Mouse (Mus musculus): Measurements from ENCODE around the gene Ush1g. TPM values are rescaled to one million over a fixed set of nuclear protein-coding genes. Genes with fewer than 3 reads are reported as not detected.

Gene Ush1g
- polyA plus RNA-seq, 1 experiment from 2014 or later: not detected

DNA sequence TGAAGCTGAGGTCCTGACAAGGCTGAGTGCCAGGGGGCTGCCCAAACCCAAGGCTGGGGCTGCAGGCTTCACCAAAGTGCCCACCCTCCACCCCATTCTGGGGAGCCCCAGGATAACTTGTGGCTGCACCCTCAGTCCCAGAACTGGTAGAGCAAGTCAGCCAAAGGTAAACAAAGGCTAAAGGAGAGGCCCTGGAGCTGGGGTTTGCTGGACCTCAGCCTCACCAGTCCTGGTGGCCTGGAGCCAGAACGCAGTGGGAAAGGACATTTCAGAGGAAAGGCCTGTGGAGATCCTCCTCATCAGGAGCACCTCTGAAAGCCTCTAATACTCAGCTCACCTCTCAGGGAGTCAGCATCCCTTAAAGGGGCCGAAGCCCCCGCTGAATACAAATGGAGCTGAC, 42.3 kb upstream of the Ush1g start:
- H3K9me3 ChIP-seq (ENCODE audit: low read depth, low read length): no peaks in the 10 kb centered on the region
- DNase-seq: no peak
- peaks cover 38% of the 10 kb centered on the region for H3K27me3 ChIP-seq (ENCODE audit: insufficient read depth, low read length)
- no peak overlapping the region for H3K9ac ChIP-seq
- H3K4me3 ChIP-seq (ENCODE audit: low read depth, low read length): no peak overlapping the region
- ATAC-seq (ENCODE audit: insufficient read depth): no peak
- TF ChIP-seq CTCF (IDR thresholded peaks at IDR 0.05; ENCODE audit: low read depth): no peak
- peaks cover 3% of the 10 kb centered on the region; the same call in 1 of the 2 replicates for H3K4me1 ChIP-seq (ENCODE audit: insufficient read depth)
- H3K36me3 ChIP-seq (ENCODE audit: insufficient read depth): no peaks in the 10 kb centered on the region
- no peak overlapping the region for H3K4me2 ChIP-seq
- 73% methylated on average over 3 of the region's 3 CpGs for WGBS
- no peak overlapping the region for H3K27ac ChIP-seq (ENCODE audit: low read depth)

DNA sequence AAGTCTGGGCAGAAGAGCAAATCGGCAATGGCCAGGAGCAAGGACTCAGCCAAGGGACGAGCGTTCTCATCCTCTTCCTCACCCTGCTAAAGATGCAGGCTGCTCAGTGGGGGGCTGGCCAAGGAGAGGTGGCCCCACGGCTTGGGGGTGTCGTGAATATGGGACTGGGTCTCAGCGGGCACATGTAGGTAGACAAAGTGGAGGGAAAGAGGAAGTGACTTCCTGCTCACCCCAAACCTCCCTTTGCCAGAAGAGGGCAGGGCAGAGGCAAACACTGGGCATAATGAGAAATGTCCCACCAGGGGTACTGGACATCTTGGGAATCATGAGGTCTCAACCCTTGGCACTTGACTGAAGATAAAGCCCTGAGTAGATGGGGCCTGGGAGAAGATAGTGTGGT, 37.9 kb upstream of the Ush1g start:
- 58% methylated on average over 6 of the region's 6 CpGs for WGBS
- Histone ChIP-seq H3K9me3 (ENCODE audit: low read depth, low read length) (no peaks in the 10 kb centered on the region), H3K4me1 (ENCODE audit: insufficient read depth) (no peaks in the 10 kb centered on the region; the same call in 1 of the 2 replicates), H3K27me3 (ENCODE audit: insufficient read depth, low read length) (no peaks in the 10 kb centered on the region), H3K9ac (no peak overlapping the region), H3K36me3 (ENCODE audit: insufficient read depth) (no peaks in the 10 kb centered on the region), H3K4me2 (no peak overlapping the region), H3K27ac (ENCODE audit: low read depth) (peak overlapping the region; percentile 12; the same call in 1 of the 2 replicates), H3K4me3 (ENCODE audit: low read depth, low read length) (no peak overlapping the region)
- DNase-seq (no peak), ATAC-seq (ENCODE audit: insufficient read depth) (no peak)
- TF ChIP-seq CTCF (IDR thresholded peaks at IDR 0.05; ENCODE audit: low read depth): peak; percentile 35; the same call in 1 of the 2 replicates

DNA sequence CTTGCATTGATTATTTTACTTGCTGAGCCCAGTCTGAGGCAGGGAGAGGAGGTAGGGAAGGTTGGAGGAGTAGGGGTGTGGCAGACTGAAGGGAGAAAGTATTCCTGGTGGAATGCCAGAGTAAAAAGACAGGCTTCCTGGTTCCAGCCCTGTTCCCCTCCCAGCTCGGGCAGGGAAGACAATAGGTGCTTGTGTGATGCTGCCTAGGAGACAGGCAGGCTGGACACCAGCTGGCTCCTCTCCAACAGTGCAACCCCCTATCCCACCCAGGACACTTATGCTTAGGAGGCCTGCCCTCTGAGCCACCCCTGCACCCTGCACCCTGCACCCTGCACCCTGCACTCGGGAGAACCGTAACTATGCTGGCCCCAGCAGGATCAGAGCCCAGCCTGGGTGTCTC, 37.5 kb upstream of the Ush1g start:
- no peak overlapping the region for H3K4me3 ChIP-seq (ENCODE audit: low read depth, low read length)
- H3K4me1 ChIP-seq (ENCODE audit: insufficient read depth): no peaks in the 10 kb centered on the region; the same call in 1 of the 2 replicates
- H3K4me2 ChIP-seq: 0 out of 2 replicates have a peak overlapping the region, but pooled peaks have one; percentile 18
- no peaks in the 10 kb centered on the region for H3K9me3 ChIP-seq (ENCODE audit: low read depth, low read length)
- TF ChIP-seq CTCF (IDR thresholded peaks at IDR 0.05; ENCODE audit: low read depth): no peak
- WGBS: 38% methylated on average over 3 of the region's 3 CpGs
- H3K9ac ChIP-seq: no peak overlapping the region
- no peaks in the 10 kb centered on the region for H3K36me3 ChIP-seq (ENCODE audit: insufficient read depth)
- DNase-seq (peak; percentile 40), ATAC-seq (ENCODE audit: insufficient read depth) (peak; percentile 27; the same call in 1 of the 2 replicates)
- H3K27me3 ChIP-seq (ENCODE audit: insufficient read depth, low read length): no peaks in the 10 kb centered on the region
- H3K27ac ChIP-seq (ENCODE audit: low read depth): peak overlapping the region; percentile 12; the same call in 1 of the 2 replicates

DNA sequence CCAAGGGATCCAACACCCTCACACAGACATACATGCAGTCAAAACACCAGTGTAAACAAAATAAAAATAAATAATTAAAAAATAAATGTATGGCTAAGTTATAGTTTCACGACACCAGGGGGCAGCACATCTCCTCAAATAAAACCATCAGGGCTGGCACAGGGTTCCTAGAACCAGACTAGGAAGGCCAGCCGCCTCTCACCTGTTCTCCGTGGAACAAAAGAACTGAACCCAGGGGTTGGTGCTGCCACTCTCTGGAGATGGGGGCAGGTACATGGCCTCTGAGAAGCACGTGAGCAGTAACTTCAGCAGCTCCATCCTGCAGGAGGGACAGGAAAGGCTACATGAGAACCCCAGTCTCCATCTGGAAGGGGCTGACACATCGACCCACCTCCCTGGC, 36.6 kb upstream of the Ush1g start:
- WGBS: 17% methylated on average over 5 of the region's 5 CpGs

DNA sequence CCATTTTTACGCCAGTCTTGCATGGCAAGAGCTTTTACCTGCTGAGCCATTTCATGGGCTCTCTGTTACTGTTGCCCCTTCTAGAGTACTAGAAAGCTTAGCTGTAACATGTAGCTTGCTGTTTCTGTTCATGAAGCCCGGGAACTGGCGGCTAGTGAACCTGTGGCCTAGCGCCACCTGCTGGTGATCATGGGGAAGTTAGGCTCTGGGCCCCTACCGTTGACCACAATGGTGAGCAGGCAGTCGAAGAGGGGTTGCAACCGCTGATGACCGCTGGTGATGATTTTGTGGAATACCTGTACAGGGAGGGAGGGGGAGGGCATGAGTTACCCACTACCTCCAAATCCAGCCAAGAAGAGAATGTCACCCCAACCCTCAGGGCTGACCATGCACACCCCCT, 32.3 kb upstream of the Ush1g start:
- WGBS: 6% methylated on average over 8 of the region's 8 CpGs
- peak; percentile 92 for DNase-seq
- no peaks in the 10 kb centered on the region for H3K36me3 ChIP-seq (ENCODE audit: insufficient read depth)
- H3K9me3 ChIP-seq (ENCODE audit: low read depth, low read length): no peaks in the 10 kb centered on the region
- no peak overlapping the region for H3K27ac ChIP-seq (ENCODE audit: low read depth)
- no peaks in the 10 kb centered on the region for H3K27me3 ChIP-seq (ENCODE audit: insufficient read depth, low read length)
- no peak overlapping the region for H3K4me2 ChIP-seq
- no peak overlapping the region for H3K9ac ChIP-seq
- no peaks in the 10 kb centered on the region for H3K4me1 ChIP-seq (ENCODE audit: insufficient read depth)
- ATAC-seq (ENCODE audit: insufficient read depth): 0 out of 2 replicates have a peak, but pooled peaks have one; percentile 35
- peak; percentile 99 for TF ChIP-seq CTCF (IDR thresholded peaks at IDR 0.05; ENCODE audit: low read depth)
- H3K4me3 ChIP-seq (ENCODE audit: low read depth, low read length): no peak overlapping the region

More for the DNA sequence above, 36.6 kb upstream of the Ush1g start:
- H3K4me3 ChIP-seq (ENCODE audit: low read depth, low read length): no peak overlapping the region
- H3K9me3 ChIP-seq (ENCODE audit: low read depth, low read length): no peaks in the 10 kb centered on the region
- DNase-seq (peak; percentile 91), ATAC-seq (ENCODE audit: insufficient read depth) (0 out of 2 replicates have a peak, but pooled peaks have one; percentile 39)
- no peak overlapping the region for H3K27ac ChIP-seq (ENCODE audit: low read depth)
- no peaks in the 10 kb centered on the region for H3K36me3 ChIP-seq (ENCODE audit: insufficient read depth)
- no peaks in the 10 kb centered on the region for H3K27me3 ChIP-seq (ENCODE audit: insufficient read depth, low read length)
- no peak overlapping the region for H3K4me2 ChIP-seq
- TF ChIP-seq CTCF (IDR thresholded peaks at IDR 0.05; ENCODE audit: low read depth): peak; percentile 68
- H3K4me1 ChIP-seq (ENCODE audit: insufficient read depth): no peaks in the 10 kb centered on the region
- no peak overlapping the region for H3K9ac ChIP-seq

DNA sequence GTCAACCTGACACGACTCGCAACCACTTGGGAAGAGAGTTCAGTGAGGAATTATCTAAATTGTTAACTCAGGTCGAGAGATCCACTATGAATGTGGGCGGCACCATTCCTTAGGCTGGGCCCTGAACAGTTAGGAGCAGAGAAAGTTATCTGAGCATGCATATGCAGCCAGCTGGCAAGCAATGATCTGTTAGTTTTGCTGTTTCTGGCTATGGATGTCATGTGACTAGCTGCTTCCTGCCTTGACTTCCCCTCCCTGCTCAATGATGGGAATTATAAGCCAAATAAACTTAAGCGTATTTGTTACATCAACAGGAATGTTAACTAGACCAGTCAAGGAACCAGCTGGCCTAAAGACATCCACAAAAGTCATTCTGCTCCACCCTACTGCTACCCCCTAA, 31.5 kb upstream of the Ush1g start:
- Histone ChIP-seq H3K4me1 (ENCODE audit: insufficient read depth) (no peaks in the 10 kb centered on the region), H3K27ac (ENCODE audit: low read depth) (no peak overlapping the region), H3K4me3 (ENCODE audit: low read depth, low read length) (no peak overlapping the region), H3K4me2 (no peak overlapping the region), H3K27me3 (ENCODE audit: insufficient read depth, low read length) (no peaks in the 10 kb centered on the region), H3K36me3 (ENCODE audit: insufficient read depth) (no peaks in the 10 kb centered on the region), H3K9ac (no peak overlapping the region), H3K9me3 (ENCODE audit: low read depth, low read length) (no peaks in the 10 kb centered on the region)
- no peak for TF ChIP-seq CTCF (IDR thresholded peaks at IDR 0.05; ENCODE audit: low read depth)
- no peak for ATAC-seq (ENCODE audit: insufficient read depth)
- no peak for DNase-seq
- WGBS: 82% methylated on average over 5 of the region's 5 CpGs

DNA sequence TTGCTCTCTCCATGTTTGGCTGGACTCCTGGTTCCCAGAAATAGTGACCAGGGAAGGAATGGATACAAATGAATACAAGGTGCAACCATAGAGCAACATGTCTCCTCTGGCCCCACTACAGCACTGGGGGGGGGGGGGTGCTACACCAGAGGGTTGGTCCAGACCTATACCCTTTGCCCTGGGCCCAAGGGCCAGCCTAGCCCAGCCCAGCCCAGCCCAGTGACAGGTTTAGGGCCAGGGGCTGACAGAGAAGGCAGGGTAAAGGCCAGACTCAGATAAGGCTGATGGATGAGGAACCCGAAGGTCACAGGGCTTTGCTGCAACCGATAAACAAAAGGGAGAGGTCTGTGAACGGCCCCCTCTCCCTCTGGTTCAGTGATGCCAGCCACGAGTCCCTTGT, 28.1 kb upstream of the Ush1g start:
- H3K4me2 ChIP-seq: no peak overlapping the region
- H3K27me3 ChIP-seq (ENCODE audit: insufficient read depth, low read length): 0 out of 2 replicates have a peak, but pooled peaks cover 2% of the 10 kb centered on the region
- H3K9me3 ChIP-seq (ENCODE audit: low read depth, low read length): no peaks in the 10 kb centered on the region
- H3K4me3 ChIP-seq (ENCODE audit: low read depth, low read length): no peak overlapping the region
- no peak for TF ChIP-seq CTCF (IDR thresholded peaks at IDR 0.05; ENCODE audit: low read depth)
- ATAC-seq (ENCODE audit: insufficient read depth) (no peak), DNase-seq (no peak)
- no peaks in the 10 kb centered on the region for H3K4me1 ChIP-seq (ENCODE audit: insufficient read depth)
- H3K36me3 ChIP-seq (ENCODE audit: insufficient read depth): no peaks in the 10 kb centered on the region
- 18% methylated on average over 4 of the region's 4 CpGs for WGBS
- H3K9ac ChIP-seq: no peak overlapping the region
- H3K27ac ChIP-seq (ENCODE audit: low read depth): no peak overlapping the region

All from lung, embryonic 14.5 days (tissue).